Mouse (Mus musculus): ENCODE data around the gene Gstm5. TPM values are rescaled to one million over a fixed set of nuclear protein-coding genes. Genes with fewer than 3 reads are reported as not detected.
"Not testable (repeated sequence)": the region's sequence is repeated elsewhere in the genome, so short reads cannot be mapped to it uniquely, and the experiment has no call there.

Gstm5 gene
- polyA plus RNA-seq, 1 experiment from 2014 or later, result 222 TPM

DNA sequence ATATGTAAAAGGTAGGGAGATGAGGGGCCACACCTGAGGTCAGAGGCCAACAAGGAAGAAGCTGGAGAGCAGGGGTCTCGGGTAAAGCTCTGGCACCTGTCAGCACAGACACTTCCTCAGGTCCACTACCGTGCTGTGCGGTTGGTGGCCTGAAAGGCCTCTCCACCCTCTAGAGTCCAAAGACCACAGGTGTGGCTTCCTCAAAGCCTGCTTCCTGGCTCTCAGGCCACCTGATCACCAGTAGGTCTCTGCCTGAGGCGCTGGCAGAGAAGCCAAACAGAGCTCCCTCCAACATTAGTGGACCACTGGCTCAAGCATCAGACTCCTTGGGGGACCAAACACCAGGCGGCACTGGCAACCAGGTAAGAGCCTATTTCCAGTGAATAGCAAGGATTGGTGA lies 18.6 kb upstream of the Gstm5 start, which contains the start of gene Eps8l3:
TSS of gene Eps8l3 (plus strand) at position 225 of the 400 bp plus-strand sequence.
- ATAC-seq, result no peak
- H3K36me3 ChIP-seq (ENCODE audit: poor library complexity, severe bottlenecking), result no peaks in the 10 kb centered on the region
- H3K4me2 ChIP-seq, result no peak within 1 kb of the TSS
- H3K9ac ChIP-seq, result no peak within 1 kb of the TSS
- no peaks in the 10 kb centered on the region for H3K4me1 ChIP-seq
- H3K4me3 ChIP-seq, result no peak within 1 kb of the TSS
- WGBS, result 91% methylated on average over 5 of the region's 5 CpGs
- H3K27me3 ChIP-seq, result no peaks in the 10 kb centered on the region
- H3K27ac ChIP-seq, result no peak within 1 kb of the TSS
- no peaks in the 10 kb centered on the region for H3K9me3 ChIP-seq (replicated peaks)

GRCm38 (mm10) chr3:107877747-107878736 lies 17.6 kb upstream of the Gstm5 start:
- Histone ChIP-seq H3K9ac (no peak overlapping the region), H3K4me1 (no peaks in the 10 kb centered on the region), H3K9me3 (replicated peaks) (no peaks in the 10 kb centered on the region), H3K27ac (no peak overlapping the region), H3K27me3 (no peaks in the 10 kb centered on the region), H3K4me2 (no peak overlapping the region), H3K36me3 (ENCODE audit: poor library complexity, severe bottlenecking) (no peaks in the 10 kb centered on the region), H3K4me3 (no peak overlapping the region)
- ATAC-seq, result no peak
- WGBS, result 83% methylated on average over 12 of the region's 12 CpGs

DNA sequence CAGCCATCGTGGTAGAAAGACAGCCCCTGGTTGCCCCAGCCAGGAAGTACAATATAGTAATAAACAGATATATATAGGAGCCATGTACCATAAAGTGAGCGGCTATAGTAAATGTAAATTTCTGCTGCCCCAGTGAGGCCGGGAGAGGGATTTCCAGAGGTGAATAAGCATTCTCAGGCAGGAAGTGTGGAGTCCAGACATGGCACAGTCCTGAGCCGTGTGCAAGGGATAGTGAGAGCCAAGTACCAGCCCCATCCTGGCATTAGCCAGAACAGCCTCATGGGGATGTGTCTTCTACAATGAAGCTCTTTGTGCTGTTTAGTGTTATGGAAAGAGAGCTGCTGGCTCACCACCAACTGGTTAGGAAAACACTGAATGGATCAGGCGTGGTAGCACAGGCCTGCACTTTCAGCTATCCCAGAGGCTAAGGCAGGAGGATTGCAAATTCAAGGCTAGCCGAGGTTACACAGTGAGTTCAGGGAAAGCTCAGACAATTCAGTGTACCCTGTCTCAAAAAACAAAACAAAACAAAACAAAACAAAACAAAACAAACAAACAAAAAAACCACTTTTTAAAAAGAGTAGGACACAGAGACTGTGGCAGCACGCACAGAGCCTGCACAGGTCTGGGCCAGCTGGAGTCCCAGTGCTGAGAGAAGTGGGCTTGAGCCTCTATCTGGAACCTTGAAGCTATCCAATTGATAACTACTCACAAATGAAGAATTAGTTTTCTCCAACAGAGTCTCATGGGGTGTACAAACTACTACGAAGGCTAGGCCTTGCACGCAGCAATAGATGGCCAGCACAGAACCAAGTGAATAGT lies 7.7 kb upstream of the Gstm5 start:
- Histone ChIP-seq H3K27ac (no peak overlapping the region), H3K9me3 (replicated peaks) (no peaks in the 10 kb centered on the region), H3K4me2 (no peak overlapping the region), H3K9ac (no peak overlapping the region), H3K36me3 (ENCODE audit: poor library complexity, severe bottlenecking) (peaks cover 4% of the 10 kb centered on the region; the same call in 1 of the 2 replicates), H3K4me3 (no peak overlapping the region), H3K4me1 (no peaks in the 10 kb centered on the region; the same call in 1 of the 2 replicates), H3K27me3 (no peaks in the 10 kb centered on the region)
- peak; percentile 98 for ATAC-seq
- WGBS, result 80% methylated on average over 9 of the region's 9 CpGs

- H3K4me1 ChIP-seq; H3K36me3 ChIP-seq (ENCODE audit: poor library complexity, severe bottlenecking); H3K9ac ChIP-seq; H3K27me3 ChIP-seq; H3K27ac ChIP-seq; ATAC-seq; H3K4me3 ChIP-seq; H3K9me3 ChIP-seq (replicated peaks); H3K4me2 ChIP-seq: not testable (repeated sequence)
- 79% methylated on average over 2 of the region's 2 CpGs for WGBS
Measured at GRCm38 (mm10) chr3:107889236-107889635, 6.4 kb upstream of the Gstm5 start.

- Histone ChIP-seq H3K27ac (no peak overlapping the region), H3K4me2 (peak overlapping the region; percentile 70), H3K36me3 (ENCODE audit: poor library complexity, severe bottlenecking) (peaks cover 26% of the 10 kb centered on the region), H3K4me1 (peaks cover 12% of the 10 kb centered on the region), H3K9me3 (replicated peaks) (no peaks in the 10 kb centered on the region), H3K4me3 (peak overlapping the region; percentile 69), H3K9ac (peak overlapping the region; percentile 76), H3K27me3 (no peaks in the 10 kb centered on the region)
- WGBS, result 10% methylated on average over 6 of the region's 6 CpGs
- peak; percentile 29 for ATAC-seq
Measured at GRCm38 (mm10) chr3:107895194-107895719, 364 bp upstream of the Gstm5 start.

DNA sequence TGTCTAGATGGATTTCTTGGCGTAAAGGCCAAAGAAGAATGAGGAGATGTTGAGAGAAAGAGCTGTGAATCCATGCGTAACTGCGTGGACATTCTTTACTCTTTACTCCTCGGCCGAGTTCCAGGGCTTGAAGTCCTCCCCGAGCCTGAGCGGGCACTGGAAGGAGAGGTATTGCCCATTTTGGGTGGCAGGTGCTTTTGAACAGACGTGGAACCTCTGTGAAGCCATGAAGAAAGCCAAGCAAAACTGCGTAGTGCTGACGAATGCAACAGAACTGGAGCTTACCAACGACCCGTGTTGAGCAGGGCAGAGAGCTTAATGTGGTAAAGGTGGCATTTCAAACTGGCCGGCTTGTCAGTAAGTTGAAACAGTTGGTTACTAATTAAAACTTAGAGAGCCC lies 3.1 kb downstream of the Gstm5 start:
- Histone ChIP-seq H3K4me3 (no peak overlapping the region), H3K9me3 (replicated peaks) (no peaks in the 10 kb centered on the region), H3K4me1 (peaks cover 12% of the 10 kb centered on the region), H3K9ac (no peak overlapping the region), H3K4me2 (no peak overlapping the region), H3K36me3 (ENCODE audit: poor library complexity, severe bottlenecking) (peaks cover 22% of the 10 kb centered on the region), H3K27me3 (no peaks in the 10 kb centered on the region), H3K27ac (no peak overlapping the region)
- no peak for ATAC-seq
- 94% methylated on average over 13 of the region's 13 CpGs for WGBS

- Histone ChIP-seq H3K27ac (no peak overlapping the region), H3K27me3 (no peaks in the 10 kb centered on the region), H3K9me3 (replicated peaks) (no peaks in the 10 kb centered on the region), H3K4me1 (peaks cover 6% of the 10 kb centered on the region), H3K9ac (no peak overlapping the region), H3K4me2 (no peak overlapping the region), H3K4me3 (no peak overlapping the region), H3K36me3 (ENCODE audit: poor library complexity, severe bottlenecking) (peaks cover 22% of the 10 kb centered on the region)
- WGBS, result 72% methylated on average over 11 of the region's 11 CpGs
- ATAC-seq, result no peak
Measured at GRCm38 (mm10) chr3:107900955-107901673, 5.5 kb downstream of the Gstm5 start.

DNA sequence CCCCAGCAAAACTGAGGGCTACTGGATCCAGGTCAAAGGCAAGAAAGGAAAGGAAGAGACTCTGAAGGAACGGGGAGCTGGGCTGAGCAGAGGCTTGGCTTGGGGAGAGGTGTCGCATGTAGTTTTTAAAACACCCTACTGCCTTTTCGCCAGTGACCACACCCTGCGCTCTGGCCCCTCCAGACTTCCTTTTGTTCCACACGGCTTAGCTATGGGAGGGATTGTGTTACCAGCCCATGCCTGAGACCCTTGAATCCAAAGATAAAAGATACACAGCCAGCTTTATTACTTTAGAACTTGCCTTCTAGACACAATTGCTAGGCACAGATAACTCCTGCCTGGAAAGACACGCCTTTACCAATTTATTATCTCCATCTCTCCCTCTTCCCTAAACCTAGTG lies 10.3 kb downstream of the Gstm5 start:
- Histone ChIP-seq H3K27ac (no peak overlapping the region), H3K9ac (no peak overlapping the region), H3K4me2 (no peak overlapping the region), H3K27me3 (no peaks in the 10 kb centered on the region), H3K4me3 (no peak overlapping the region), H3K36me3 (ENCODE audit: poor library complexity, severe bottlenecking) (no peaks in the 10 kb centered on the region), H3K9me3 (replicated peaks) (no peaks in the 10 kb centered on the region), H3K4me1 (no peaks in the 10 kb centered on the region)
- WGBS, result 60% methylated on average over 6 of the region's 6 CpGs
- no peak for ATAC-seq

DNA sequence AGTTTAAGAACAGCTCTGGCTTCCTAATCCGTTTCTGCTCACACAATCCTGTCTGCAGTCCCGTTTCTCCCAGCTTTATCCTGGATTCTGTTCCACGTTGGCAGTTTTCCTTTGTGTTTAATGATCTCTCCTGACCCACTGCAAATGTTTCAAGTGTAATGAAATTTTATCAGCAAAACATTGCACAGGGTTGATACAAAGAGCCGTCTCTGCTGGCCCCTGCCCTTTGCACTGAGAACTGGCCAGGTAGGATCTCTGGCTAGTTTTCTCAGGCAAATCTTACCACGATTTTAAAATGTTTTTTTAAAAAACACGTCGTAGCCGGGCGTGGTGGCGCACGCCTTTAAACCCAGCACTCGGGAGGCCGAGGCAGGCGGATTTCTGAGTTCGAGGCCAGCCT lies 21.1 kb downstream of the Gstm5 start:
- no peaks in the 10 kb centered on the region for H3K36me3 ChIP-seq (ENCODE audit: poor library complexity, severe bottlenecking)
- no peak for ATAC-seq
- H3K9me3 ChIP-seq (replicated peaks), result no peaks in the 10 kb centered on the region
- 77% methylated on average over 15 of the region's 15 CpGs for WGBS
- H3K4me1 ChIP-seq, result no peaks in the 10 kb centered on the region
- H3K9ac ChIP-seq, result no peak overlapping the region
- no peaks in the 10 kb centered on the region for H3K27me3 ChIP-seq
- no peak overlapping the region for H3K4me2 ChIP-seq
- no peak overlapping the region for H3K27ac ChIP-seq
- H3K4me3 ChIP-seq, result no peak overlapping the region

DNA sequence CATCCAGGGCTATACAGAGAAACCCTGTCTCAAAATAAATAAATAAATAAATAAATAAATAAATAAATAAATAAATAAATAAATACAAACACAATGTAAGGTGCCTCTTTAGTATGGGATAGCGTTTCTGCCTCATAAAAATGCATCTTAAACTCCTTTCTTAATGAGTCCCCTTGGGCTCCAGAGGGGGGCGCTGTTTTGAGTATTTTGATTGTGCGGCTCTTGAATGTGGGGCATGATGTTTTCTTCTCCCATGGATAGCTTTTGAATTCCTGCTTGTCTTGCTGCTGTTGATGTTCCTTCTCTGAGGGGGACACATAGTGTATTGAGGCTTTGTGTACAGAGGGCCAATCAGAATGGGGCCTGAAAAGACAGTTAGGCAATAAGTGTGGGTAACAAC lies 21.5 kb downstream of the Gstm5 start:
- H3K36me3 ChIP-seq (ENCODE audit: poor library complexity, severe bottlenecking), result no peaks in the 10 kb centered on the region
- H3K4me3 ChIP-seq, result no peak overlapping the region
- H3K27me3 ChIP-seq, result no peaks in the 10 kb centered on the region
- H3K9me3 ChIP-seq (replicated peaks), result no peaks in the 10 kb centered on the region
- WGBS, result 75% methylated on average over 3 of the region's 3 CpGs
- H3K4me1 ChIP-seq, result no peaks in the 10 kb centered on the region
- no peak overlapping the region for H3K4me2 ChIP-seq
- no peak for ATAC-seq
- no peak overlapping the region for H3K9ac ChIP-seq
- H3K27ac ChIP-seq, result no peak overlapping the region

- no peak overlapping the region for H3K4me2 ChIP-seq
- no peaks in the 10 kb centered on the region for H3K36me3 ChIP-seq (ENCODE audit: poor library complexity, severe bottlenecking)
- H3K9ac ChIP-seq, result no peak overlapping the region
- no peaks in the 10 kb centered on the region for H3K4me1 ChIP-seq
- H3K9me3 ChIP-seq (replicated peaks), result no peaks in the 10 kb centered on the region
- no peak overlapping the region for H3K27ac ChIP-seq
- H3K27me3 ChIP-seq, result no peaks in the 10 kb centered on the region
- ATAC-seq, result peak; percentile 68; the same call in 1 of the 2 replicates
- WGBS, result 57% methylated on average over 7 of the region's 7 CpGs
- no peak overlapping the region for H3K4me3 ChIP-seq
Measured at GRCm38 (mm10) chr3:107917783-107918408, 22.3 kb downstream of the Gstm5 start.
